Mouse (Mus musculus): Measurements from ENCODE around the gene Fam167b. TPM values are rescaled to one million over a fixed set of nuclear protein-coding genes. Genes with fewer than 3 reads are reported as not detected.

The Fam167b gene
- total and polyA plus RNA-seq, 2 experiments, result 11.8 to 20.3 TPM

DNA sequence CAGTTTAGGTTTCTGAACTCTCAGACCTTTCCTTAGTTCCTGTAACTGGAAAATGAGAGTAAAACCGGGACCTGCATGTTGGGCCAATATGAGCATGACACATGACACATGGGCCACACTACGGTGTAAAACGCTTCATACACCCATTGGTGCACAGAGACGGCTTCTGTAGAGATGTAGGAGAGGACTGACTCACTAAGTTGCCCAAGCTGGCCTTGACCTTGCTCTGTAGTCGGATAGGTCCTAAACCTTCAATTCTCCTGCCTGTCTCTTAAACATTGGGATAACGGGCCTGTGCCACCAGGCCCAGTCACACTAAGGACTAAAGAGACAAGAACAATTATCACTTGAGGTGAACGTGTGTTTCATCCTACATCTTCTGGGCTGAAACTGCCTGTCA, 10.0 kb downstream of the Fam167b start:
- H3K27me3 ChIP-seq (ENCODE audit: control insufficient read depth, insufficient read depth, low read length), result no peaks in the 10 kb centered on the region
- TF ChIP-seq CTCF (IDR thresholded peaks at IDR 0.05; ENCODE audit: low read depth, low read length) (no peak), POLR2A (IDR thresholded peaks at IDR 0.05; ENCODE audit: extremely low read depth, insufficient read depth, low read length) (no peak)
- H3K79me2 ChIP-seq (ENCODE audit: control insufficient read depth, insufficient read depth, low read length), result no peaks in the 10 kb centered on the region
- H3K4me1 ChIP-seq (ENCODE audit: control insufficient read depth, insufficient read depth, low read length), result 0 out of 2 replicates have a peak, but pooled peaks cover 3% of the 10 kb centered on the region
- H3K9ac ChIP-seq (ENCODE audit: low read depth, low read length), result no peak overlapping the region
- DNase-seq (ENCODE audit: extremely low read depth, low read depth, low spot score), result no peak
- no peak overlapping the region for H3K4me3 ChIP-seq (ENCODE audit: insufficient read depth, low read depth, low read length)
- WGBS, result 92% methylated on average over 7 of the region's 7 CpGs
- H3K36me3 ChIP-seq (ENCODE audit: control insufficient read depth, insufficient read depth, low read length), result no peaks in the 10 kb centered on the region
- H3K27ac ChIP-seq (replicated peaks; ENCODE audit: insufficient read depth, low read depth, low read length), result no peak overlapping the region

DNA sequence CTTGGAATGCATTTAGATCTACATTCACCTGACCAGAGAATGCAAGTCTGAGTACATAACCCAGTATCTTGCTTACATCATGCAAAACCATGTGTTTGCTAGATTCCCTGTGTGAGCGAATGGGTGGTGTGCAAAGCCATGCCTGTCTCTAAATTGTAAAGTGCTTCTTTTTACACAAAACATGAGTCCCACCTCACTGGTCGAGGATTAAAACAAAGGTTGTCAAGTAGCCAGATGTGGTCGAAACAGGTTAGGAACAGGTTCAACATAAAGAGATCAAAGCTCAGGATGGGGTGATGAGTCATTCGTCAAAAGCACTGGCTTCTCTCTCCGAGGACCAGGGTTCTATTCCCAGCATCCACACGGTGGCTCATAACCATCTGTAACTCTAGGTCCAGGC, 13.2 kb downstream of the Fam167b start:
- Histone ChIP-seq H3K27me3 (ENCODE audit: control insufficient read depth, insufficient read depth, low read length) (no peaks in the 10 kb centered on the region), H3K27ac (replicated peaks; ENCODE audit: insufficient read depth, low read depth, low read length) (no peak overlapping the region), H3K36me3 (ENCODE audit: control insufficient read depth, insufficient read depth, low read length) (no peaks in the 10 kb centered on the region), H3K4me3 (ENCODE audit: insufficient read depth, low read depth, low read length) (no peak overlapping the region), H3K4me1 (ENCODE audit: control insufficient read depth, insufficient read depth, low read length) (no peaks in the 10 kb centered on the region), H3K79me2 (ENCODE audit: control insufficient read depth, insufficient read depth, low read length) (no peaks in the 10 kb centered on the region), H3K9ac (ENCODE audit: low read depth, low read length) (no peak overlapping the region)
- 87% methylated on average over 6 of the region's 6 CpGs for WGBS
- no peak for TF ChIP-seq POLR2A (IDR thresholded peaks at IDR 0.05; ENCODE audit: extremely low read depth, insufficient read depth, low read length)
- no peak for TF ChIP-seq CTCF (IDR thresholded peaks at IDR 0.05; ENCODE audit: low read depth, low read length)
- no peak for DNase-seq (ENCODE audit: extremely low read depth, low read depth, low spot score)

DNA sequence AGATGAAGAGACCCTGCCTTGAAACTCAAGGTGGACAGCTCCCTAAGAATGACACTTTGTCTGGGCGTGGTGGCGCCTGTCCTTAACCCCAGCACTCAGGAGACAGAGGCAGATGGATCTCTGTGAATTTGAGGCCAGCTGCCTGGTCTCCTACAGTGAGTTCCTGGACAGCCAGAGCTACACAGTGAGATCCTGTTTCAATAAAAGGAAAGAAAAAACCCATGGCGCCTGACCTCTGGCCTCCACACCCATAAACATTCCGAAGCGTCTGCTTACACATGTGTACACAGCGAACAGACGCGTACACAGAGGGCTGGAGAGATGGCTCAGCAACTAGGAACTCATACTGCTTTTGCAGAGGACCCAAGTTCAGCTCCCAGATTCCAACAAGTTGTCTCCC, 14.6 kb downstream of the Fam167b start:
- Histone ChIP-seq H3K4me3 (ENCODE audit: insufficient read depth, low read depth, low read length) (no peak overlapping the region), H3K4me1 (ENCODE audit: control insufficient read depth, insufficient read depth, low read length) (no peaks in the 10 kb centered on the region), H3K79me2 (ENCODE audit: control insufficient read depth, insufficient read depth, low read length) (no peaks in the 10 kb centered on the region), H3K9ac (ENCODE audit: low read depth, low read length) (no peak overlapping the region), H3K36me3 (ENCODE audit: control insufficient read depth, insufficient read depth, low read length) (no peaks in the 10 kb centered on the region), H3K27ac (replicated peaks; ENCODE audit: insufficient read depth, low read depth, low read length) (no peak overlapping the region), H3K27me3 (ENCODE audit: control insufficient read depth, insufficient read depth, low read length) (no peaks in the 10 kb centered on the region)
- no peak for DNase-seq (ENCODE audit: extremely low read depth, low read depth, low spot score)
- 53% methylated on average over 8 of the region's 8 CpGs for WGBS
- TF ChIP-seq POLR2A (IDR thresholded peaks at IDR 0.05; ENCODE audit: extremely low read depth, insufficient read depth, low read length), result no peak
- TF ChIP-seq CTCF (IDR thresholded peaks at IDR 0.05; ENCODE audit: low read depth, low read length), result no peak

DNA sequence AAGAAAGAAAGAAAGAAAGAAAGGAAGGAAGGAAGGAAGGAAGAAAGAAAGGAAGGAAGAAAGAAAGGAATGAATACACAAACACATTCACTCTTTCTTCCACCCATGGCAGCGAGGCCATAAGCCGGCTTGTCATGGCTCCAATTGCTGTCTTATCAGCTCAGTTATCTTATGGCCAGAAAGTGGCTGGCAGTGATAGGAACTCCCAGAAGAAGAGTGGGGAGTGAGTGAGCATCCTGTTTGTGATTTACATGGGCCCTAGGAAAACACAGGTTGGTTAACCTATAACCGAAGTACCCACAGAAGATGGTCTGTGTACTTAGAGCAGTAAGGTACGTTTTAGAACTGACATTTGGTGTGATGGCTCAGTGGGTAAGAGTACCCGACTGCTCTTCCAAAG, 17.2 kb downstream of the Fam167b start:
- no peak overlapping the region for H3K27ac ChIP-seq (replicated peaks; ENCODE audit: insufficient read depth, low read depth, low read length)
- H3K79me2 ChIP-seq (ENCODE audit: control insufficient read depth, insufficient read depth, low read length), result no peaks in the 10 kb centered on the region
- no peaks in the 10 kb centered on the region for H3K36me3 ChIP-seq (ENCODE audit: control insufficient read depth, insufficient read depth, low read length)
- TF ChIP-seq POLR2A (IDR thresholded peaks at IDR 0.05; ENCODE audit: extremely low read depth, insufficient read depth, low read length) (no peak), CTCF (IDR thresholded peaks at IDR 0.05; ENCODE audit: low read depth, low read length) (no peak)
- H3K9ac ChIP-seq (ENCODE audit: low read depth, low read length), result no peak overlapping the region
- no peak for DNase-seq (ENCODE audit: extremely low read depth, low read depth, low spot score)
- H3K4me1 ChIP-seq (ENCODE audit: control insufficient read depth, insufficient read depth, low read length), result peaks cover 6% of the 10 kb centered on the region
- H3K4me3 ChIP-seq (ENCODE audit: insufficient read depth, low read depth, low read length), result no peak overlapping the region
- 58% methylated on average over 5 of the region's 5 CpGs for WGBS
- no peaks in the 10 kb centered on the region for H3K27me3 ChIP-seq (ENCODE audit: control insufficient read depth, insufficient read depth, low read length)

DNA sequence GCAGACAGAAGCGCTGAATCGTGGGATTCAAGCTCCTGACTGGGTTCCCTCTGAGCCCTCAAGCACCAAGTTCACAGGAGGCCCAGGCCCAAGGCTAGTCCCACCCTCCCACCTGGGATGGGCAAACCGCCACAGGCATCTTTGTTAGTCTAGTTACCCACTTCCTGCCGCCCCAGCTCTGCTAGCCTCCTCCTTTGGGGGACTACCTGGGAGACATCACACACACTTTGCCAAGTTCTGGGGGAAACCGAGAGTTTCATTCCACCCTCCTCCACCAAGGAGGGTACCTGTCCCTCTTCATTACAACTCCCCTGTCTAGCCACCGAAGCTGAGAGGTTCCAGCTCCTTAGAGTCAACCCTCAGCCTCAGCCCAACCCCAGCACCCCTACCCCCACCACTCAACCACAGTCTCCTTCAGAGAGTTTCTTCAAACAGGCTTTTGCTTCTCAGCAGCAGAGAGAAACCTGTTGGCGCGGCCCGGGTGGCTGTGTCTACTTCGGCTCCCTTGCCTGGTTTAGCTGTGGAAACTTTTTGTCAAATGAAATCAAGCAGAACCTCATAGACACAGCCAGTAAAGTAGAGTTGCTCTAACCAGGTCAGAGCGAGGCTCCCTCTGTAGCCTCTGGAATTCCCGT, 19.9 kb downstream of the Fam167b start:
- H3K27me3 ChIP-seq (ENCODE audit: control insufficient read depth, insufficient read depth, low read length), result no peaks in the 10 kb centered on the region
- no peak for DNase-seq (ENCODE audit: extremely low read depth, low read depth, low spot score)
- no peaks in the 10 kb centered on the region for H3K79me2 ChIP-seq (ENCODE audit: control insufficient read depth, insufficient read depth, low read length)
- no peaks in the 10 kb centered on the region for H3K36me3 ChIP-seq (ENCODE audit: control insufficient read depth, insufficient read depth, low read length)
- no peak overlapping the region for H3K4me3 ChIP-seq (ENCODE audit: insufficient read depth, low read depth, low read length)
- H3K4me1 ChIP-seq (ENCODE audit: control insufficient read depth, insufficient read depth, low read length), result peaks cover 7% of the 10 kb centered on the region
- no peak overlapping the region for H3K27ac ChIP-seq (replicated peaks; ENCODE audit: insufficient read depth, low read depth, low read length)
- 92% methylated on average over 12 of the region's 12 CpGs for WGBS
- TF ChIP-seq POLR2A (IDR thresholded peaks at IDR 0.05; ENCODE audit: extremely low read depth, insufficient read depth, low read length) (no peak), CTCF (IDR thresholded peaks at IDR 0.05; ENCODE audit: low read depth, low read length) (no peak)
- no peak overlapping the region for H3K9ac ChIP-seq (ENCODE audit: low read depth, low read length)

DNA sequence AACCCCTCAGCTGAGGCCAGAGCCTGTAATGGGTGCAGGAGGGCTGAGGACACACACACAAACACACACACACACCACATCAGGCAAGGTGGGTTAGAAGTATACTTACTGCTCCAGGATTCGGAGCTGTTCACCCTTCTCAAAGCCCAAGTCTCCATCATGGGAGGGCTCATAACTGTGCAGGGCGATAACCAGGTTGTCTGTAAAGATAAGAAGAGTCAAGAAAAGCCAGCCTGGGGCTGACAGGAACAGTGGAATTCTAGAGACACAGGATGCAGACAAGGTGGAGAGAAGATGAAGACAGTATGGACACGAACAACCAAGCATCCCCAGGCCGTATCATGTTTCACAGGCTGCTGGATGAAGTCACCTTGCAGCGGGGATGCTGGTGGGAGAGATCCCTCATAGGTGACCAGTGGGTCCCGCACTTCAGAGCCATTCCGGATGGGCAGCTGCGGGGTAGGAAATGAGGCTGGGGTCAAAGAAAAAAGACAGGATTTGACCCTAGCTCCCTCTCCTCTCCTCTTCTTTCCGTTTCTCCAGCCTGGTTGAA, 21.0 kb downstream of the Fam167b start:
- Histone ChIP-seq H3K4me3 (ENCODE audit: insufficient read depth, low read depth, low read length) (no peak overlapping the region), H3K79me2 (ENCODE audit: control insufficient read depth, insufficient read depth, low read length) (no peaks in the 10 kb centered on the region), H3K4me1 (ENCODE audit: control insufficient read depth, insufficient read depth, low read length) (peaks cover 7% of the 10 kb centered on the region), H3K36me3 (ENCODE audit: control insufficient read depth, insufficient read depth, low read length) (no peaks in the 10 kb centered on the region), H3K27ac (replicated peaks; ENCODE audit: insufficient read depth, low read depth, low read length) (0 out of 2 replicates have a peak overlapping the region, but pooled peaks have one; percentile 46), H3K27me3 (ENCODE audit: control insufficient read depth, insufficient read depth, low read length) (no peaks in the 10 kb centered on the region), H3K9ac (ENCODE audit: low read depth, low read length) (peak overlapping the region; percentile 64; the same call in 1 of the 2 replicates)
- no peak for DNase-seq (ENCODE audit: extremely low read depth, low read depth, low spot score)
- TF ChIP-seq CTCF (IDR thresholded peaks at IDR 0.05; ENCODE audit: low read depth, low read length) (no peak), POLR2A (IDR thresholded peaks at IDR 0.05; ENCODE audit: extremely low read depth, insufficient read depth, low read length) (no peak)
- WGBS, result 84% methylated on average over 9 of the region's 9 CpGs
